Mouse (Mus musculus) colon, adult 2 months (tissue): ENCODE data around the gene Nono. TPM values are rescaled to one million over a fixed set of nuclear protein-coding genes. Genes with fewer than 3 reads are reported as not detected.

Experiments
- polyA plus RNA-seq: library from polyadenylated mRNA; depleted of rRNA; stranded (reverse); fragments of >200 nt; gene quantifications from 2 replicates; pipeline ENCODE4 v1.2.3, GENCODE M21; 2012; rRNA removed

The Nono gene
- polyA plus RNA-seq, result 53.8 and 58.2 TPM in 2 replicates

DNA sequence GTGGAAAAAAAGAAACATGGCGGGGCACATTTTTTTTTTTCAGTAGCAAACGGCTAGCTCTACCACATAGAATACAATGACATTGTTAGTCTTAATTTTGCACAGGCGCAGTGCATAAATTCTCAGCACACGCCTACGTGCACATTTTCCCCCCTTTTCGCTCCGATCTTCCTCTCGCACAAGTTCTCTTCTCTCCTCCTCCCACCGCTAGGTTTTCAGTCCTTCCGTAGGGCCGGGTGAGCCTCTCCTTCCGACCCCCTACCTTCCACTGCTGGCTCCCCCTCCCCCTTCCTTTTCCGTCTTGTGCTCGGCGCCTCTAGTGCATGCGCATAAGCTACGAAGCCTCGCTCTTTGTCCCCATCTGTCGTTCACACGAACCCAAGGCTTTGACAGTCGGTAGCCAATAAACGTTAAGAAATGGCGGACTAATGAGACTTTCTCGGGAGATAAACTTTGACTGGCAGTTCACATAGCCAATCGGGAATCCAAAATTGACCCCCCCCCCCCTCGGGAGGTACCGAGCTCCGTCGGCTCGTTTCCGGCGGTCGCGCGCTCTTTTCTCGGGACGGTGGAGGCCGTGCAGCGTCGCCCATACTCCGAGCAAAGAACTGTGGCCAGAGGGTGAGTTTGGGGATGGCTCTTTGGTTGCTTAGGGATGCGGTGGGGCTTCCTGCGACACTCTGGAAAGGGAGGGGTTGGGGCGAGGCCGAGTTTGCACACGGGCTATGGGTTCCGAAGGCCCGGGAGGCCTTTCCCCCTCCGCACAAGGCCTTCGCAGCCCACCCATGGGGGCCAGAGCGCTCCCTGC is at the start of gene Nono:
TSS of gene Nono (plus strand) at position 177 of the 808 bp plus-strand sequence.

DNA sequence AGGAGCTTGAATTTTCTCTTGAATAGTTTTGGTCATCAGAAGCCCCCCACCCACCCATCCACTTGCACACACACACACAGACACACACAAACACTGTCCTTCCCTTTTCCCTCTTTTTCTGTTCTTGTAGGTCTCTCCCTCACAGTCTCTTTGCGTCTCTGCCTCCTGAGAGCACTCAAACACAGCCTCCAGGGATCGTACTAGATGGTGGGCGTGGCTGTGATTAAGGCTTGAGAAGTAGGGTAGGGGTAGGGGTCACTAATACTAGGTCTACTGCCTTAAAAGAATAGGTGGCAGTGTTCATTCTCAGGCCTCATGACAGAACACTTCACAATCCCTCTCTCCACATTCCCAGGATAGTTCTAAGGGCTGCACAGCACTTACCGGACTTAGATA is 8.4 kb upstream of the Nono start, which contains the start of gene Zmym3:
TSS of gene Zmym3 (minus strand) at position 150 of the 396 bp plus-strand sequence.

DNA sequence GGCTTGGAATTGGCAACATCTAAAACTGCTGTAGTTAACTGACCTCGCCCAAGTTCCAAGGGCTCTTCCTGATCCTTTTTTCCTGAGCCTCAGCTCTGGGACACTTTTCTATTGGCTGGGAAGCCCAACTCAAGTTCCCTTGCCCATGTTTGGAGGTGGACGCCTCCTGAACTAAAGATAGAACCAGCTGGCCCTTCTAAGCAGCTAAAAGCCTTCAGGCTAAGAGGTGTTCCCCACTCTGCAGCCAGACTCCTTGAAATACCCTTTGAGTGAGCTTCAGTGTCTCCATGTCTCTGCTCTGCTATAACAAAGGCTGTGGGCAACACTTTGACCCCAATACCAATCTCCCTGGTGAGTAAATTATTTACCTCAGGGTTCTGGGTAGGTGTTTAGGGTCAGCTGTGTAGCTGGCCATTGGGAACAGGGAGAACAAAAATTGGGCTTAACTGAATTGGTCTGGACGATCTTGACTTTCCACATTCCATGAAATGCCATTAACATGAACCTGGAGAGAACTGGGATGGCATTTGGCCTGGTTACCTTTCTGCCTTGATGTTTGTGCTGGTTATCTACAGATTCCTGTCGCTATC is 19.9 kb downstream of the Nono start, which contains the start of gene Itgb1bp2:
TSS of gene Itgb1bp2 (plus strand) at position 203 of the 590 bp plus-strand sequence.

Other genes with a start within 250 kb of the Nono start
- gene Snx12, start 206.8 kb upstream of the Nono start, polyA plus RNA-seq, result 12.6 and 13.5 TPM in 2 replicates
- 36.6 and 48.0 TPM in 2 replicates for gene Foxo4, start 174.8 kb upstream of the Nono start, polyA plus RNA-seq
- not detected in 2 replicates for gene Gm614, start 165.3 kb upstream of the Nono start, polyA plus RNA-seq
- gene Il2rg, start 161.1 kb upstream of the Nono start, polyA plus RNA-seq, result 6.0 and 7.7 TPM in 2 replicates
- gene Gm20489, start 160.3 kb upstream of the Nono start, polyA plus RNA-seq, result not detected in 2 replicates
- 127 and 135 TPM in 2 replicates for gene Med12, start 155.3 kb upstream of the Nono start, polyA plus RNA-seq
- 0.37 and 0.51 TPM in 2 replicates for gene Nlgn3, start 130.2 kb upstream of the Nono start, polyA plus RNA-seq
- 73.5 and 91.6 TPM in 2 replicates for gene Gjb1, start 52.9 kb upstream of the Nono start, polyA plus RNA-seq
- 16.7 and 17.9 TPM in 2 replicates for gene Zmym3, start 8.5 kb upstream of the Nono start, polyA plus RNA-seq
- gene Itgb1bp2, start 19.8 kb downstream of the Nono start, polyA plus RNA-seq, result 0.51 and 0.76 TPM in 2 replicates
- gene Taf1, start 103.4 kb downstream of the Nono start, polyA plus RNA-seq, result 1.5 and 2.6 TPM in 2 replicates
- 36.0 and 36.7 TPM in 2 replicates for gene Ogt, start 210.7 kb downstream of the Nono start, polyA plus RNA-seq